Mouse (Mus musculus): ENCODE measurements around the gene Swi5. TPM values are rescaled to one million over a fixed set of nuclear protein-coding genes. Genes with fewer than 3 reads are reported as not detected.

Gene Swi5
- total RNA-seq, 4 experiments from 2014 or later: 204 to 222 (median 213) TPM

Small RNA genes lying within 50 kb of the gene (microRNA-seq; reads per million reads assigned to microRNA genes)
- gene Gm23363 (0 reads per million in 2 experiments), gene Mir199b (1.1 to 1.8 reads per million in 2 experiments)

Other genes starting within 250 kb of the Swi5 start
- gene Fam78a, start 203.2 kb downstream of the Swi5 start, total RNA-seq (2022): 10 to 100 TPM in 1 of 4 experiments, 1 to 10 TPM in 3; 6.9 to 15.6 (median 8.9) TPM
- 10 to 100 TPM; 26.8 to 31.7 (median 28.8) TPM for gene Plpp7, start 192.5 kb downstream of the Swi5 start, total RNA-seq (2022)
- gene Prrc2b, start 137.0 kb downstream of the Swi5 start, total RNA-seq (2022): 100 to 1,000 TPM; 248 to 277 (median 262) TPM
- 10 to 100 TPM; 18.8 to 22.0 (median 19.8) TPM for gene Pomt1, start 51.5 kb downstream of the Swi5 start, total RNA-seq (2022)
- 10 to 100 TPM; 42.9 to 51.6 (median 49.4) TPM for gene Uck1, start 27.9 kb downstream of the Swi5 start, total RNA-seq (2022)
- 10 to 100 TPM; 87.7 to 91.0 (median 89.3) TPM for gene Golga2, start 691 bp downstream of the Swi5 start, total RNA-seq (2022)
- gene Ciz1, start 64.3 kb upstream of the Swi5 start, total RNA-seq (2022): 10 to 100 TPM; 65.8 to 82.5 (median 75.7) TPM
- 1,000 to 10,000 TPM; 1,127 to 1,189 (median 1,146) TPM for gene Dnm1, start 65.3 kb upstream of the Swi5 start, total RNA-seq (2022)
- gene 1110008P14Rik, start 93.9 kb upstream of the Swi5 start, total RNA-seq (2022): 100 to 1,000 TPM; 226 to 280 (median 259) TPM
- gene Lcn2, start 100.2 kb upstream of the Swi5 start, total RNA-seq (2022): under 1 TPM; 0.50 to 0.81 (median 0.63) TPM
- gene Ptges2, start 107.8 kb upstream of the Swi5 start, total RNA-seq (2022): 10 to 100 TPM; 46.9 to 51.4 (median 49.9) TPM
- 1 to 10 TPM; 3.8 to 4.1 (median 3.9) TPM for gene Naif1, start 162.4 kb upstream of the Swi5 start, total RNA-seq (2022)
- 10 to 100 TPM; 56.5 to 66.1 (median 60.9) TPM for gene Slc25a25, start 163.4 kb upstream of the Swi5 start, total RNA-seq (2022)
- gene Fam102a, start 247.3 kb upstream of the Swi5 start, total RNA-seq (2022): 10 to 100 TPM; 69.0 to 78.6 (median 70.5) TPM

Data from left cerebral cortex, adult 8-10 months (tissue).